Mouse (Mus musculus): ENCODE results near the gene Pcif1.
"Not testable (repeated sequence)": the region's sequence is repeated elsewhere in the genome, so short reads cannot be mapped to it uniquely, and the experiment has no call there.

DNA sequence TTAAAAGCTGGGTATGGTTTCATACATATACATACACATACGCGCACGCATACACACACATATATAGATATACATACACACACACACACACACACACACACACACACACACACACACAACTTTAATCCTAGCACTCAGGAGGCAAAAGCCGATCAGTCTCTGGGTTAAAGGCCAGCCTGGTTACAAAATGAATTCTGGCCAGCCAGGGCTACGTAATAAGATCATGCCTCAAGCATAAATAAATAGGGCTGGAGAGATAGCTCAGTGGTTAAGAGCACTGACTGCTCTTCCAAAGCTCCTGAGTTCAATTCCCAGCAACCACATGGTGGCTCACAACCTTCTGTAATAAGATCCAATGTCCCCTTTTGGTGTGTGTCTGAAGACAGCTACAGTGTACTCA lies 23.5 kb upstream of the Pcif1 start:
- not testable (repeated sequence) for TF ChIP-seq POLR2A (IDR thresholded peaks at IDR 0.05; ENCODE audit: low read depth, low read length); CTCF (IDR thresholded peaks at IDR 0.05; ENCODE audit: borderline replicate concordance, insufficient read depth, low read length)
